Mouse (Mus musculus) testis, postnatal 10 days (tissue): ENCODE measurements around the gene Itga11.
A peak's percentile ranks its signal among the peaks of the same experiment; 100 is the strongest.
"Not testable (repeated sequence)": the region's sequence is repeated elsewhere in the genome, so short reads cannot be mapped to it uniquely, and the experiment has no call there.

ENCODE experiments used
- DNase-seq: peaks from one replicate; pipeline ENCODE4 v3.0.0; 2021; ENCODE audit warnings: low spot score

Gene Itga11

GRCm38 (mm10) chr9:62765346-62765745 lies 87.7 kb downstream of the Itga11 start:
- no peak for DNase-seq

DNA sequence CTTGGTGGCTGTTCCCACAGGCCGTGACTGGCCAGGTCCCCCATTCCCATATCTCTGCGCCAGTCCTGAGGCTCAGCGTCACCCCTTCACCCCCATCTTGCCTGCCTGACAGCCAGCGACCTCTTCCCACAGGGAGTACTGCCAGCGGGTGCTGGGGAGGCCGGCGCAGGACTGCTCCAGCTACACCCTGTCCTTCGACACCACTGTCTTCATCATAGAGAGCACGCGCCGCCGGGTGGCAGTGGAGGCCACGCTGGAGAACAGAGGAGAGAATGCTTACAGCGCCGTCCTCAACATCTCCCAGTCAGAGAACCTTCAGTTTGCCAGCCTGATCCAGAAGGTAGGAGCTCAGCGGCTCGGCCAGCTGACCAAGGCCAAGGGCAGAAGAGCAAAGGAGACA lies 89.8 kb downstream of the Itga11 start:
- no peak for DNase-seq

DNA sequence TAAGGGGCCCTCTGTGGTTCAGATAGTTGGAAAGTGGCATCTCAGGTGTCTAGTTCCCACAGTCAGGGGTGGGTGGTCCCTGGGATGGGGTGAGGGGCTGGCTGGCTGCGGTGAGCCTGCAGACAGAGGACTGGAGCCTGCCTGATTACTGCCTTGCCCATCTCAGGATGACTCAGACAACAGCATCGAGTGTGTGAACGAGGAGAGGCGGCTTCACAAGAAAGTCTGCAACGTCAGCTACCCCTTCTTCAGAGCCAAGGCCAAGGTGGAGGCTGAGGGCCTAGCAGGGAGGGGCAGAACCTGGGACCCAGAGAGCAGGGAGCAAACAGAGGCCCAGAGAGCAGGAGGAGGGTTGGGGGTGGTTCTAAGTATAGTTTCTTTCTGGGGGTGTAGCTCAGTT lies 90.7 kb downstream of the Itga11 start:
- no peak for DNase-seq

DNA sequence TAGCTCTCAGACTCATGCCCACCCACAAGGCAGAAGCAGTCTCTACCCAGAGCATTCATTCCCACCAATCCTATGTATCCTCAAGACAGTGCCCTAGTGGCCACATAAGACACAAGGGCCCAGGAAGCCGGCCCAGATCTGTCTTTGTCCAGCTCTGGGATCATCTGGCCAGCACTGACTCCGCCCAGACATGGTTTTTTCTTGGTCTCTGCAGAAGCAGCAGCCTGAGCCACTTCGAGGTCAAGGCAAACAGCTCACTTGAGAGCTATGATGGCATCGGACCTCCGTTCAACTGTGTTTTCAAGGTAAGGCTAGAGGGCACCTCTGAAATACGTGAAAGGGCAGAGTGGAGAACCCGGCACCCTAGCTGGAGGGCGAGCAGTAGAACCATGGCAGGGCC lies 95.1 kb downstream of the Itga11 start:
- peak; percentile 64 for DNase-seq

DNA sequence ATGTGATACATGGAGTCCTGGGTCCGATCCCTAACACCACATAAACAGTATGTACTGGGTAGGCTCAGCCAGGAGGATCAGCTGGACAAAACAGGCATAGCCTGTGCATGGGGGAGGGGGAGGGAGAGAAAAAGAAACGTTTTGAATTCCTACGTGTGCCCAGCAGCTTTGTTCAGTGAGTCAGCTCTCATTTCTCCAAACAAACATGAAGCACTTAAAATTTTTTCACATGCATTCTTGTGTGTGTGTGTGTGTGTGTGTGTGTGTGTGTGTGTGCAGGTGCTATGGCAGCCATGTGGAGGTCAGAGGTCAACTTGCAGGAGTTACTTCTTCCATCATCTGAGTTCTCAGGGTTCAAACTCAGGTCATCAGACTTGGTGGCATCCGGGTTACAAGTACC lies 97.8 kb downstream of the Itga11 start:
- DNase-seq: no peak

GRCm38 (mm10) chr9:62777461-62777860 lies 99.8 kb downstream of the Itga11 start:
- DNase-seq: peak; percentile 67

DNA sequence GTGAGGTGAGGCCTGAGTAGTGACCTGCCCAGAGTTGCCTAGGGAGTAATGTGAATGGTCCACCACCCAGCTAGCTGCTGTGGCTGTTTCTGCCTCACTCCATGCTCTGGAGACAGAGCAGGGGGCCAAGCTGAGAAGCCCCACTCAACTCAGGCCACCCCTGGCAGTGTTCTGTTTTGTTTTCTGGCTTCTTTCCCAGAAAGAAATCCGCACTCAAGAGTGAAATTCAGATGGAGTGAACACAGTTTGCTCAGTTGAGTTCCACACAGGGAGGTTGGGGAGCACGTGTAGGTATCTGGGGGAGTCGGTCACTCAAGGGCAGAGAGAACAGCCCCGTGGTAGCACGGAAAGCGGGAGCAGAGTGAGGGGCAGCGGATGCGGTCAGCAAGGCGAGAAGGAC lies 101.1 kb downstream of the Itga11 start:
- DNase-seq: no peak

DNA sequence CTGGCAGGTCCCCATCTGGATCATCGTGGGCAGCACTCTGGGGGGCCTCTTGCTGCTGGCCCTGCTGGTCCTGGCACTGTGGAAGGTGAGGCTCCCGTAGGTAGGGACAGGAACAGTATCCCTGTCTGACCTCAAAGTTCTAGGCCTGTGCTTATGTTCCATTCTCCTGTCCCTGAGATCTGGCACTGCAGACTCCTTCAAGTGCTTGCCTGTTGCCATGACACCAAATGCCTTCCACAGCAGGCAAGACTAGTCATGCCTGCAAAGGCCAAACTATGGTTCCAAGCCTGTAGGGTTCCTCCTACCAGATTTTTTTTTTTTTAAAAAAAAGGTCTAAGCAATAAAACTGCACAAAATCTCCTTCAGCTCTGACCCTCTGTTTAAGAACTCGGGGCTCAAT lies 104.3 kb downstream of the Itga11 start:
- no peak for DNase-seq

DNA sequence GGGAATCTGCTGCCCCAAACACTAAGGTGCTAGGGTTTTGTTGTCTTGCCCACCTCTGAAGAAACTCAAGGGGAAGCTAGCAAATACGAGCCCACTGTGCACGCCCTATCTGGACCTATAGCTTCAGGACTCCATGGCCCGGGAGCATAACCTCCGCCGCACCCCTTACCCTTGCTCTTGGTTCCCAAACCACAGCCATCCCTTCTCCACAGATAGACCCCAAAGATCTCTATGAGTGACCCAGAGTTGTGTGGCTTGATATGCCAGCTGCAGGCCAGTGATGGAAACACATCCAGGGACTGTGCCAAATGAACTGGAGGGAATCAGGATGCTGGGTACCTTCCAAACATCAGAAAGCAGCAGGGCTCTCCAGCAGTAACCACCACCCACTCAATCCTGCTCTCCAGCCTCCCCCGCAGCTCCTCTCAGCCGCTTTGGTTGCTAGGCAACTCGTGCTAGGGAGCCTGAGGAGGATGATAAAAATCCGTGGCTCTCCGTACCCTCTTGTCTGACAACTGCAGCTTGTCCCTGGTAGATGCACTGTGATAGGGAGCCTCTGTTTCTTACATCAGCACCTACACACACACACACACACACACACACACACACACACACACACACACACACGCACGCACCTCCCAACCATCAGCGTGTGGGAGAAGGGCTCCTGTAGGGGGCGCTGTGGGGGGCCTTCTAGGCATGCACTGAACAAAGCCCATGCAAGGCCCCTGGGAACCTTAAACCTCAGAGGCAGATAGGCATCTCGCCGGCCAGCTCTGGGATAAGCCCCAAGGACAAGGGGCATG lies 105.6 kb downstream of the Itga11 start:
- peak; percentile 84 for DNase-seq

GRCm38 (mm10) chr9:62784233-62784632 lies 106.6 kb downstream of the Itga11 start:
- no peak for DNase-seq

- no peak for DNase-seq
Measured at GRCm38 (mm10) chr9:62786721-62787120, 109.1 kb downstream of the Itga11 start.

DNA sequence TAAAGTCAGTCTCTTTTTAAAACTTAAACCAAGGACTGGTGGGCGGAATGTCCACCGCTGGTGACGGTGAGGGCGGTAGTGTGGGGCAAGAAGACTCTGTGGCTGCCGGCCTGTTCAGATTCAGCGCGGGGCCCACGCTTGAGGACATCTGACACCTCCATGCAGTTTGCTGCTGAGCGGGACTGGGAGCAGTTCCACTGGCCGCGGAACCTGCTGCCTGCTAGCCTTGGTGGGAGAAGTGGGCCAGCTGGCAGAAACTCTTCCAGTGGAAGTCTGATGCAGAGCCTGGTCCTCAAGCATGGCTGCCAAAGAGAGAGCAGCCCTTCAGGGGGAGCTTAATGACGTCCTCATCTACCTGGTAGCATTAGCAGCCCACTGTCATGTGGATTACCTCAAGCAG lies 112.2 kb downstream of the Itga11 start:
- no peak for DNase-seq

- not testable (repeated sequence) for DNase-seq
Measured at GRCm38 (mm10) chr9:62799218-62799617, 121.6 kb downstream of the Itga11 start.

- no peak for DNase-seq
Measured at GRCm38 (mm10) chr9:62810095-62810494, 132.5 kb downstream of the Itga11 start.

DNA sequence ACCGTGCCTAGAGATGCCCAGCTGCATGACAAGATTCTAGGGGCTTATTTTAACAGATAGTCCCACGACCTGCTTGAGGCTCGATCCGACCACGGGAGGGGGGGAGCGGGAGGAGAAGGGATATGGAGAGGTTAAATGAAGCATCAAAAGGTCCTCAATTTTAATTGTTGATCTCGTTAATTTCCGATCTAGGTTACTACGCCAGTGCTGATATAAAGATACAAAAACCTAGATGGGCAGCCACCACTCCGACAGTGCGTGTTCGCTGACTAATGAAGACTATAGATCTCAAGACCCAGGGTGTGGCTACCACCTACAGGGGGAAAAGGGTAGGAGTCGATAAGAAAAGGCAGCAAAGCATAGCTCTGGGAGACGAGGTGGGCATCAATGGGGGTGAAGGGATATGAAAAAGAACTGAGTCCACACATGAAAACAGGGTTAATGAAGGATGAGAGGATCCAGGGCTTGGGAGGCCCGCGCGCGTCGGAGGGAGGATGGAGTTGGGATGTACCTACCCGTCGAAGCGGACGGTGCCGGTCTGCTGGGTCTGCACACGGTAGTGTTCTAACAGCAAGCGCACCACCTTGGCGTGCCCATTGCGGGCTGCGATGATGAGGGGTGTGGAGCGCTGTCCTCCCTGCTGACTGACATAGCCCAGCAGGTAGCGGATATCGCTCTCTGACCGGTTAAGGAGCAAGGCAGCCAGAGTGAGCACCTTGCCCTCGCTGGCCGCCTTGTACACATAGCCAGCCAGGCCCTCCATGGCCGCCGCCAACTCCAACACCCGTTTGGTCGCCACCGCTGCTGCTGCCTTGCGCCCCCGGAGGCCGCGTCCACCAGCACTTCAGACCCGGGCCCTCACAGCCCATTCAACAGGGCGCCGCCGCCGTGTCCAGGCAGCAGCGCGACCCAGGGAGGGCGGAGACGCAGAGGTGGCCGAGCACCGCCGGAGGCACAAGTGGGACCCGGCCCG lies 133.2 kb downstream of the Itga11 start:
- peak; percentile 76 for DNase-seq

DNA sequence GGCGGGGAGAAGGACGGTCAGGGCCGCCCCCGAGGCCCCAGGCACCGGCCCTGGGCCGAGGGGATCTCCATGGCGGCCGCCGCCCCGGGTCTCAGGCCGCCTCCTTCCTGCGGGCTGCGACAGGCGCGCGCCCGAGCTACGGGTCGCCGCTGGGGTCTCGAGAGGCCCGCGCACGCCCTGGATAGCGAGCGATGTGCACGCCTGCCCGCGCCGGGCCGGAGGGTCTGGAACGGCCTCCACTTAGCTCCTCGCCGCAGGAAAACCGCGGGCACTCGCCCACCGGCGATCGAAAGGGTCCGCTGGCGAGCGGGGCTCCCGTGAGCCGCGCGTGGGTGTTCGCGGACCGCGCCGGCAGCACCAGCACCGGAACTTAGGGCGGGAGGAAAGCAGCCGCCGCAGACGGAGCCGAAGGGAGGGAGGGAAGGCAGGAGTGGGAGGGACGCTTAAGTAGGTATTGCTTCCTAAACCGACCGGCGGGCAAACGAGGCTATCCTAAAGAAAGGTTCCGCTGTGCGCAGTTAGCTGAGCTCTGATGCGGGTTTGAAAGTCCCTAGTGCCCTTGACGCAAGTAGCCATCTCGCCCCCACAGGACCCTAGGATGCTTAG lies 134.0 kb downstream of the Itga11 start, which contains the start of gene Fem1b:
Fem1b (minus strand) TSS at position 419 of the 606 bp plus-strand sequence.
- DNase-seq: peak; percentile 88

DNA sequence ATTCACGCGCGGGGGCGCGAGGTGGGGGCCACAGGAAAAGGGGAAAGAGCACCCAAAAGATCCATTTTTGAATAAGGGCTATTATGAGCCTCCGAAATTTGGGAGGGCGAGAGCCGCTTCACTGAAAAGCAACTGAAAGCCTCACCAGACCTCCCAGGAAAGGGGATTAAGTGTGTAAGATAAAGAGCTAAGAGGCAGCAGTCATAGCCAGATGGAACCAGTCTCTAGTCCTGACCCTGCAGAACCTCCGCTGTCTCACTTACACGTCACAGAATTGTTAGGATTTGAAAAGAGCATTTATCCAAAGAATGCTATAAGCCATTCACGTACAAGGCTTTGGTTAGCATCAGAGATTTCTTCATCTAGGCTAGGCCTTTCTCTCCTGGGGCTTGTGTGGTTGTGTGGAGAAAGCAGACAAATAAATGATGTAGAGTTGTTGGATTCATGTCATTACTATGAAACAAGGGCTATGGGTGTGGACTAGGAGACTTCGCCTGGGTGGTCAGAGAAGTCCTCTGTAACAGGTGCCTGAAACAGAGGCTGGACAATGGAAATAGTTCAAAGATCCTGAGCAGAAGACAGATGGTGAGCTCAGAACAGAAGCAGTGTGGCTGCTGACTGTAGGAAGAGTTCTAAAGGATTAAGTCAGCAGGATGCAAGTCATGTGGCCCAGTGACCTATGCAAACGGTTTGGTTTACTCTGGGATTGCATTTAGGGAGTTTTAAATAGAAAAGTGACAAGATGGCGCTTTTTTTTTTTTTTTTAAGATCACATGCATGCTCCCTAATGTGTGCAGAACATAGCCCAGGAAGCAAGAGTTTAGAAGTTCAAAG lies 134.8 kb downstream of the Itga11 start:
- no peak for DNase-seq

- DNase-seq: no peak
Measured at GRCm38 (mm10) chr9:62814751-62815150, 137.1 kb downstream of the Itga11 start.

DNA sequence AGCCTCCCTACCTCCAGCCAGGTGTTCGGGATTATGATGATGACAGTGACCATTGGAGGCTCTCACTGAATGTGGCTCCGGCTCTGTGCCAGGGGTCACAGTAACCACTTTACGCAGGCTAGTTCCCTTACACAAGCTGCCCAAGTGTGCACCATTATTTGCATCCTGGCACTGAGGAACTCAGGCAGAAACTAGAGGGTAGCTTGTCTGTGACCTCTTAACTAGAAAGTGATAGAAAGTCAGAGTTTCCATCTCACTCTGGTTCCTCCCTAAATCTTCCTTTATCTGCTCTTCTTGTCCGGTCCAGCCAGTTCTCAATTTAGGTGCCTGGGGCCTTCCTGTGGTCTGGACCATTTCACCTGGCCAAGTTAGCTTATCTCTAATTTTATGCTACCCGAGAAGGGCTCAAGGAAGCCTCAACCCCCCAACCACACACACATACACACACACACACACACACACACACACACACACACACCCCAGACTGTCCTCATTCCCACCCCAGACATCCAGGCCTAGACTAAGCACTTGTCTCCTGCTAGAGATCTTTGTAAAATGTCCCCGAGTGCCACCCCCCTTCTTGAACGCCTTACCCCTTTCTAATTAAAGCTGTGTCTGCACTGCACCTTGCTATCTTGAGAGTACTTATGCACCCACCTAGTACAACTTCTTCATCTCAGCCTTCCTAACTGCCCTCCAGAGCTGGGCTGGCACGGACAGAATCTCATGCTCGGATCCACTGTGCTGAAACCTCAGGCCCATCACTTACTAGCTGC lies 138.9 kb downstream of the Itga11 start:
- DNase-seq: no peak

GRCm38 (mm10) chr9:62817099-62817571 lies 139.5 kb downstream of the Itga11 start:
- no peak for DNase-seq
